Mouse (Mus musculus): ENCODE measurements around the gene Ctsg.
"Not testable (repeated sequence)": the region's sequence is repeated elsewhere in the genome, so short reads cannot be mapped to it uniquely, and the experiment has no call there.

Ctsg gene

GRCm38 (mm10) chr14:56102386-56102785 lies at the start of gene Ctsg:
Gene Ctsg, minus strand, starts transcription at chr14:56102574.
- DNase-seq (ENCODE audit: low spot score) = no peak

GRCm38 (mm10) chr14:56133675-56134074 lies 31.3 kb upstream of the Ctsg start:
- DNase-seq (ENCODE audit: low spot score) = not testable (repeated sequence)

- DNase-seq (ENCODE audit: low spot score) = not testable (repeated sequence)
Observed at GRCm38 (mm10) chr14:56132508-56132907, 30.1 kb upstream of the Ctsg start, which contains the start of gene Gzmd. Gene Gzmd, minus strand, starts transcription at chr14:56132608.

- no peak for DNase-seq (ENCODE audit: low spot score)
Observed at GRCm38 (mm10) chr14:56128341-56128740, 26.0 kb upstream of the Ctsg start.

- DNase-seq (ENCODE audit: low spot score) = no peak
Observed at GRCm38 (mm10) chr14:56123516-56123915, 21.1 kb upstream of the Ctsg start.

GRCm38 (mm10) chr14:56120525-56120924 lies 18.2 kb upstream of the Ctsg start, which contains the start of gene Gzme:
Gene Gzme, minus strand, starts transcription at chr14:56120625.
- DNase-seq (ENCODE audit: low spot score) = no peak

GRCm38 (mm10) chr14:56115531-56116310 lies 13.3 kb upstream of the Ctsg start:
- not testable (repeated sequence) for DNase-seq (ENCODE audit: low spot score)

- DNase-seq (ENCODE audit: low spot score) = no peak
Observed at GRCm38 (mm10) chr14:56105447-56106180, 3.2 kb upstream of the Ctsg start.

- DNase-seq (ENCODE audit: low spot score) = no peak
Observed at GRCm38 (mm10) chr14:56105016-56105415, 2.6 kb upstream of the Ctsg start.

GRCm38 (mm10) chr14:56103452-56103851 lies 1.1 kb upstream of the Ctsg start:
- DNase-seq (ENCODE audit: low spot score) = no peak

- DNase-seq (ENCODE audit: low spot score) = peak; percentile 25
Observed at GRCm38 (mm10) chr14:56098940-56099339, 3.4 kb downstream of the Ctsg start.

- no peak for DNase-seq (ENCODE audit: low spot score)
Observed at GRCm38 (mm10) chr14:56097597-56097996, 4.8 kb downstream of the Ctsg start.

- DNase-seq (ENCODE audit: low spot score) = no peak
Observed at GRCm38 (mm10) chr14:56093353-56093752, 9.0 kb downstream of the Ctsg start.

GRCm38 (mm10) chr14:56086711-56087110 lies 15.7 kb downstream of the Ctsg start:
- DNase-seq (ENCODE audit: low spot score) = no peak

- DNase-seq (ENCODE audit: low spot score) = no peak
Observed at GRCm38 (mm10) chr14:56085167-56085566, 17.2 kb downstream of the Ctsg start, which contains the start of gene Mcpt8. Gene Mcpt8, minus strand, starts transcription at chr14:56085273.

GRCm38 (mm10) chr14:56082016-56082415 lies 20.4 kb downstream of the Ctsg start:
- no peak for DNase-seq (ENCODE audit: low spot score)

- not testable (repeated sequence) for DNase-seq (ENCODE audit: low spot score)
Observed at GRCm38 (mm10) chr14:56062213-56062612, 40.2 kb downstream of the Ctsg start, which contains the start of gene Mcpt4. Gene Mcpt4, minus strand, starts transcription at chr14:56062313.

- DNase-seq (ENCODE audit: low spot score) = no peak
Observed at GRCm38 (mm10) chr14:56057722-56058121, 44.7 kb downstream of the Ctsg start.

- no peak for DNase-seq (ENCODE audit: low spot score)
Observed at GRCm38 (mm10) chr14:56055408-56055807, 47.0 kb downstream of the Ctsg start.
